Mouse (Mus musculus) cerebellum, adult 8-10 months (tissue): ENCODE measurements at regions not wholly inside any gene's neighbourhood (a gene's known extent, or its start where the extent isn't known, plus 50 kb on each side); places are given as distances from the start of the nearest gene placed in this dataset.

Source experiments
- DNase-seq: peaks from one replicate; pipeline ENCODE4 v3.0.0; 2022

GRCm38 (mm10) chr8:12075943-12076342, 202.7 kb upstream of the A230072I06Rik start:
- DNase-seq: no peak

DNA sequence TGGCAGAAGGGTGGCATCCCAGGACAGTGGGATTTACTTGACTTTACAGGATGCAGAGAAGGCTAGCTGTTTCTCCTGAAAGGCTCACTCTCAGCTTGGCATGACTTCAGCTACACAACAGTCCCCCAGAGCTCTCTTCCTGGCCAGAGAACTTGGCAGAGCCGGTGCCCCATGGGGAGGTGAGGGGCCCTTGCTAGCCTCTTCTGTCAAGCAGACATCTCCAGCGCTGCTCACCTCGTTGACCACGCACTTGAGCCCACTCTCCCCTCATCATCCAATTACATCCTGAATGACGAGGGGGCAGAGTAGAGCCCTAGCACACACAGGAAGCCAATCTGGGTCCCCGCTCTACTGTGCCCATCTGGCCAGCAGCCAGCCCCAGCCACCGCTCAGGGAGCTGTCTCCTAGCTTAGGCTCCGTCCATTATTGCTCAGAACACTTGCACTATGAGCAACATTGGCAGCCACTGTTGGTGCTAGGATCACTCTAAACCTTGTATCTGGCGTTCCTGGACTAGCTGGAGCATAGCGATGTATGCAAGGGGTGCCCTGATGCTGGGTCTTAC, 201.7 kb upstream of the A230072I06Rik start:
- no peak for DNase-seq

GRCm38 (mm10) chr8:12077896-12078295, 200.7 kb upstream of the A230072I06Rik start:
- DNase-seq: no peak

- no peak for DNase-seq
Observed at GRCm38 (mm10) chr8:12078679-12079566, 199.7 kb upstream of the A230072I06Rik start.

DNA sequence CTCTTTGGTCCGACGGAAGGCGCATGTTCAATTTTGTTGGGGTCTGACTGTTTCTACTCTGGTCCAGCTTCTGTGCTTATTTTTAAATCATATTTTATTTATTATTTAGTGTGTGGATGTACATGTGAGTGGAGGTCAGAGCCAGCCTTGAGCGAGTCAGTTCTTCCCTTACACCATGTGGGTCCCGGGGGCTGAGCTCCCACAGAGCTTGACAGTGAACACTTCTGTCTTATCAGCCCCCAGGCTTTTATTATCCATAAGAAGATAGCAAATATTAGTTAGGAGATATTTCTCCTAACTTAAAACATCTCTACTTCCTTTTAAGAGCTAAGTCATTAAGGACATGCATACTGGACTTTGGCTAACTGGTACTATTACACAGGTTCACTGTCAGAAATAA, 197.1 kb upstream of the A230072I06Rik start:
- no peak for DNase-seq

- no peak for DNase-seq
Observed at GRCm38 (mm10) chr8:12087192-12087800, 191.3 kb upstream of the A230072I06Rik start.

DNA sequence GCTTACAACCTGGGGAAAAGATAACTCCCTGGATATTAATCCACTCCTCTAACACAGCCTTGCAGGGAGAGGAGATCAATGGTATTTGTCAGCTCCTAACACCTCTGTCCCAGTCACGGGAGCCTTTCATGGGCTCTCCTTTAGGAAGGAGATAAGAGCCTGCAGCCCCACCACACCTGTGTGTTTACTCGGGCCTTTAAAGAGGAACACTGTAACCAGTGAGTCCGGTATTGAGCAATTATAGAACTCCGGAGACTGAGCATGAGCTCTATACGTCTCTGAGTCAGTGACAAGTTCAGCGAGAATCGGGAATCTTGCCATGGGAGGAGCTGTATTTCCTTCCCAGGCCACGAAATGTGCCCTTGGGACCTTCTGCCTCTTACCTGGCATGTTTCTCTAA, 178.5 kb upstream of the A230072I06Rik start:
- no peak for DNase-seq

DNA sequence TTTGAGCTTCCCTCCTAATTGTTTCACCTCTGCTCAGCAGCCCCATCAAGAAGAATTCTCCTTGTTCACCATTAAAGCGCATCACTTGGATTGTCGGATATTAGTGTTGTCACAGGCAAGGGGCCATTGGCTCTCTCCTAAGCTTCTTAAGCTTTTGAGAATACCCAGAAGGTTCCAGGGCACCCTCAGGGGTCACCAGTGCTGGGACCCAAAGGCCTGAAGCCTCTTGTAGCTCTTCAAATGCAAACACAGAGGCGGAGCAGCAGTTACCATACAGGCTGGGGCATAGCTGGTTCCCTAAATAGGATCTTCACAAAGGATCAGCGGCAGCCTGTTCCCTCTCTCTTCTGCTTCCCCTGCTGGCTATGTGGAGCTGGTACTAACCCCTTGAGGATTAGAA, 175.3 kb upstream of the A230072I06Rik start:
- no peak for DNase-seq

- DNase-seq: no peak
Observed at GRCm38 (mm10) chr8:12105106-12105901, 173.3 kb upstream of the A230072I06Rik start.

GRCm38 (mm10) chr8:12108578-12108977, 170.0 kb upstream of the A230072I06Rik start:
- no peak for DNase-seq

GRCm38 (mm10) chr8:12111626-12112025, 167.0 kb upstream of the A230072I06Rik start:
- no peak for DNase-seq

DNA sequence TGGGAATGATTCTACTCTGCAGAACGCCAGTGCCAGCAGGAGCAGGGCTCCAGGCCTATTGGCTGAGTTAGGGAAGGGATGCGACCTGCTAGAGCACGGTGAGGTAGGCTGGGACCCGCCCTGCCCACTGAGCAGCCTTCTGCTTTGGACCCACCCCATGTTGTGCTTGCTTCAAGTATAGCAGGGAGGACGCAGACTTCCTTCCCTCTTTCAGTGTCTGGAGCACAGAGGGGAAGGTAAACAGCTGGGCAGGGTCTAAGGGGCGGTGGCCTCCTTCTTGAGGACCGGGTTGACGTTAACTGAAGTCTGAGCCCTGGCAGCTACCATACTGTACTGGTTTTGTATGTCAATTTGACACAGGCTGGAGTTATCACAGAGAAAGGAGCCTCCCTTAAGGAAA, 165.6 kb upstream of the A230072I06Rik start:
- no peak for DNase-seq

DNA sequence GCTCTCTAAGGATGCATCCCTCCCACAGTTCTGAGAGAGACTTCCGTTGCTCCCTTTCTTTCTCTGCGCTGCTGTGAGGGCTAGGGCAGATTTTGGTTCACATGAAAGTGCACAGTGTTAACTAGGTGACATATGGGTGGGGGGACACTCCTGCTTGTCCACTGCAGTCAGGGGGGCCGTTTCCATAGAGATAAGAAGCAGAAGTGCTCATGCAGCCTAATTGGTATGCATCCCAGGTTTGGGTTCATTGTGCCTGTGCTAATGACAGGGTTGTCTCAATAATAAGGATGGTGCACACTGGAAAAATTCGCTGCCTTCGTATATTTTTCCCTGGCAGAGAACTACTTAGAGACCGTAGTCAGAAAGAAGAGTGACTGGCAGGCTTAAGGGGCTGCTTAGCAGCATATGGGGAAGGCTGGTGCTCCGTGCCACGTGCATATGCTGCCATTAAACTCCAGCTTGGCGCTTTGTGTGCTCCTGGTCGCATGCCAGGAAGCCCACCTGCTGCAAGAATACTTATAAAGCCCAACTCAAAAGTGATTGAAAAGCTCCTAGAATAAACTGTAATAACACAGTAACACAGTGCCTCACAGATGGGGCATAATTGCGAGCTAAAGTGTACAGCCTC, 152.1 kb upstream of the A230072I06Rik start:
- DNase-seq: no peak

DNA sequence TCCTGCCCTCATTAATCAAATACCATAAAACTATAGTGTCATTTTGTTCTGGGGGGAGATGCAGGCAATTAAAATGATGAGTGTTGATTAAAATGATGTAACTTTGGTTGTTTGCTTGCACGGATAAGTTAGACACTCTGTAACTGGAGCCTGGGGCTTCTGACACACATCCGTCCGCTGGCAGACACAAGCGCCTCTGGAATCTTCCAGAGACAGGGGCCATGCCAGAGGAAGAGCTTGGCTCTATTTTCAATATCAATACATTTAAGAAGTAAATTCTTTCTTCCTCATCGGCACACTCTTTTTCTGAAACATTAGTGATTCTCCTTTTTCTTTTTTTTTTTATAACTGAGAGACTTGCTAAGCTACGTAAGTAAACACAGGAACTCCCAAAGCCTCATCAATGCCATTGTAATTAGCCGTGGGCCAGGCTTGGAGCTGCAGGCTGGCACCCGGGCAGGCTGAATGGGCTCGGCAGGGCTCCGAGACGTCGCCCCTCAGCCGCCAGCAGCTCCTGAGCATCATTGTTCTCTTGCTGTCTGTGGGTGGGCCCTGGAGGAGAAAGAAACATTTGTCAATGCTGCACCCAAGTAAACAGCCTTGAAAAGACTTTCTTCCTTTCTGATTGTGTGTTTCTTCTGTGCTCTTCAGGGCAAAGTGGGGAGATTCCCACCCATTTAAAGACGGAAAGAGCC, 151.4 kb upstream of the A230072I06Rik start:
- no peak for DNase-seq

DNA sequence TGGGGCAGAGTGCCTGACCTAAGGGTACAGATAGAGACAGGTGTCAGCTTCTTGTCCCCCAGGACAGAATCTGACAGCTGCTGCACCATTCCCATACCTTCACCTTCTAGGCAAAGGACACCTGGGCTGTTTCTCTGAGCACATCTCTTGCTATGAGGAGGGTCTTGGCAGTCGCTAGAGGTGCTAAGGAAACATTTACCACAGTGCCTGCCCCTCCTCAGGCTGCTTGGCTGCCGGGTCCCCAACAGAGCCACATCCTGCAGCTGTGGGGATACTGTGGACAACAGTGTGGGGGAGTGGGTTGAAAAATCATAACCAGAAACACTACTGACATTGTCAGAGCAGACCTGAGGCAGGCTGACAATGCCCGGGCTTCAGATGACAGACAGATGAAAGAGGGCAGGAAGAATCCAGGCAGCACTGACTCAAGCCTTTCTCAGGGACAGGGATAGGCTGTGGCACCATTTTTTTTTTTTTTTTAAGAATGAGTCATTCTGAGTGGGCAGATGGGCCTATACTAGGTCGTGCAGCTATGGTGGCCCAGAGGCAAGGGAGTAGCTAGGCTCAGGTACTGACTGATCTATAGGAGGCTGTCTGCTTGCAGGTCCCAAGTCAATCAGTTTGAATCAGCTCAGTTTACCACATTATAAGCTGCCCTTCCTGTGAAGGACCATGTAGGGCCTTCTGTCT, 150.7 kb upstream of the A230072I06Rik start:
- DNase-seq: no peak

DNA sequence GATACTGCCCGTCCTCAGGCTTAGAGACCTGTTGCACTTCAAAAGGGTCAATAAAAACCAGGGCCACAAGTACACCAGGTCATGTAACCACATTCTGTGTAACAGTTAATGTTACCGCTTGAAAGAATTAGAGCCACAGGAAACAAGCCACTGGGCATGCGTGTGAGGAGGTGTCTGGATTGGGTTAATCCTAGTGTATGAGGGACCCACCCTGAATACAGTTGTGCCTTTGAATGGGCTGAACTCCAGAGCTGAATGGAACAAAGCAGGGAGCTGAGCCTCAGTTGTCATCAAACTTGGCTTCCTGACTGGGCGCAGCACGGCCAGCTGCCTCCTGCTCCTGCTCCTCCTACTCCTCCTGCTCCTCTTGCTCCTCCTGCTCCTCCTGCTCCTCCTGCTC, 148.0 kb upstream of the A230072I06Rik start:
- DNase-seq: no peak

DNA sequence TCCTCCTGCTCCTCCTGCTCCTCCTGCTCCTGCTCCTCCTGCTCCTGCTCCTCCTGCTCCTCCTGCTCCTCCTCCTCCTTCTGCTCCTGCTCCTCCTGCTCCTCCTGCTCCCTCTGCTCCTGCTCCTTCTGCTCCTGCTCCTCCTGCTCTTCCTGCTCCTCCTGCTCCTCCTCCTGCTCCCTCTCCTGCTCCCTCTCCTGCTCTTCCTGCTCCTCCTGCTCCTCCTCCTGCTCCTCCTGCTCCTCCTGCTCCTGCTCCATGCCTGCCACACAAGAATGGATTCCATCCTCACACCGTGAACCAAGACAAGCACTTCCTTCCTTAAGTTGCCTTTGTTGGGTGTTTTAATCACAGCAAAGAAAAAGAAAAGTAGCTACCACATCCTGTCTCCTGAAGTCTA, 144.4 kb upstream of the A230072I06Rik start:
- no peak for DNase-seq

- DNase-seq: no peak
Observed at GRCm38 (mm10) chr8:12135392-12136177, 143.0 kb upstream of the A230072I06Rik start.

DNA sequence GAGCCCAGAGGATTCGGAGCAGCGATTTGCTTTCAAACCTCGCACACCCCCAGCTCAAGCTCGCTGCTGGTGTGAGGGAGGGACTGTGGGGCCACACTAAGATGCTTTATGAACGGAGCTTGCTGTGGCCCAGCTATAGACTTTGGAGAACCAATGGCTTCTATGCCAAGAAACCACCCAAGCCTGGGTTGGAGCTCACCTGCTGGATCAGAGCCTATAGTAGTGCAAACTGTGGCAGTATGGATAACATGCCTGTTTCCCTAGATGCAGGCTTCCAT, 142.5 kb upstream of the A230072I06Rik start:
- DNase-seq: no peak

DNA sequence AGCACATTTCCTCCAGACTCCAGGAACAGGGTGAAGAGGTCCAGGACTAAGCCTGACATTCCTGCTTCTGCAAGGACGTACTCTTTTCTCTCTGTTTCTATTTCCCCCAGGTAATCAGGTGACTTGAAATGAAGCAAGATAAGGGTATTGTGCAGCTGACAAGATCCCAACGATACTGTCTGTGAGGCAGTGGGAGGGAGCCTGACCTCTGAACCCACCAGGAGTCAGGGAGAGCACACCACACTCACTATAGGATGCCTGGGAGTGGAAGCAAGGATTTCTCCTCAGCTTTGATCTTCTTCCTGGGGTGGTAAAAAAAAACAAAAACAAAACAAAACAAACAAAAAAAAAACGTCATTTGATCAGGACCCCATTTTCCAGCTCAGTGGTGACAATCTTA, 141.1 kb upstream of the A230072I06Rik start:
- no peak for DNase-seq

GRCm38 (mm10) chr8:12137913-12138312, 140.7 kb upstream of the A230072I06Rik start:
- DNase-seq: no peak
